24 mouse cellular contexts compared by ENCODE assay signal in the genomic region with DNA sequence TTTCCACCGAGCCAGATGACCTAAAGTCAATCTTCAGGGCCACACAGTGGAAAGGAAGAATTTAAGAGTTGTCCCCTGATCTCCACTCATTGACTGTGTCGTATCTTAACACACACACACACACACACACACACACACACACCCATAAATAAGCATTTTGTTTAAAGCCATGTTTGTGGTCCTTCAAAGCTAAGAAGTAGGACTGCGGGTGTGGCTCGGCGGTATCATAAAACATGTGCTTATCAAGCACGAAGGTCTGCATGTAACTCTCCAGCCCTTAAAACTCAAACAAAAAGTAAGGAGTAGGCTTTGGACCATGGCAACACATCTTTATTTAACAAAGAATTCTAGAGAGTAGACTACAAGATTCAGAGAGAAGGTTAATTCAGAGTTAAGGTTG. TPM values are rescaled to one million over a fixed set of nuclear protein-coding genes. Genes with fewer than 3 reads are reported as not detected.
A peak's percentile ranks its signal among the peaks of the same experiment; 100 is the strongest.
DNase-seq lines count a peak whose midpoint lies in the region; ATAC-seq and TF ChIP-seq lines count a peak whose summit lies in the region.
"Had no signal": no experiment of that assay in that cellular context is flagged by ENCODE, and none has a peak within 500 bp of the region (broad histone marks: within the 10 kb centered on the region; RNA-seq: fewer than 3 reads in every experiment).

No protein-coding gene starts in this region.

- no peak for TF ChIP-seq POLR2A in bone marrow, adult 2 months (IDR thresholded peaks at IDR 0.05; ENCODE audit: borderline replicate concordance, control insufficient read depth, low read depth, low read length)

- no peaks in the 10 kb centered on the region for H3K27me3 ChIP-seq in heart, embryonic 11.5 days (ENCODE audit: control insufficient read depth, insufficient read depth, low read length)
- no peaks in the 10 kb centered on the region for H3K27me3 ChIP-seq in liver, postnatal 0 days (ENCODE audit: insufficient read depth, low read length)
- H3K27me3 ChIP-seq in forebrain, embryonic 12.5 days: no peaks in the 10 kb centered on the region
- H3K27me3 ChIP-seq: CH12.LX; heart, embryonic 15.5 days; neural tube, embryonic 15.5 days had no signal

- no peaks in the 10 kb centered on the region for H3K36me3 ChIP-seq in heart, embryonic 11.5 days (ENCODE audit: control insufficient read depth, insufficient read depth, low read length)
- H3K36me3 ChIP-seq in liver, postnatal 0 days (replicated peaks; ENCODE audit: insufficient read depth, low read length): 0 out of 2 replicates have a peak, but pooled peaks cover 1% of the 10 kb centered on the region
- H3K36me3 ChIP-seq in forebrain, embryonic 12.5 days (replicated peaks): no peaks in the 10 kb centered on the region
- H3K36me3 ChIP-seq: embryonic facial prominence, embryonic 10.5 days; heart, embryonic 15.5 days; neural tube, embryonic 15.5 days had no signal

- DNase-seq in heart, adult 18-20 months: no peak
- DNase-seq in liver: peak; percentile 85
- DNase-seq in liver, postnatal 0 days: peak; percentile 34
- DNase-seq in gastrocnemius, adult 18-20 months (ENCODE audit: low spot score): no peak
- no peak for DNase-seq in urinary bladder, adult 2 months (ENCODE audit: low spot score)
- DNase-seq: adrenal gland, postnatal 25 days; cerebellum, adult 8-10 months; gastrocnemius, adult 2 months; kidney, adult 8-10 months; kidney, postnatal 14 days; midbrain, embryonic 14.5 days; right cerebral cortex, postnatal 25 days; thymus, postnatal 25 days had no signal

- no peaks in the 10 kb centered on the region for H3K9me3 ChIP-seq in heart, embryonic 11.5 days (replicated peaks; ENCODE audit: control insufficient read depth, low read length)
- H3K9me3 ChIP-seq in liver, postnatal 0 days (ENCODE audit: low read length): peaks cover 3% of the 10 kb centered on the region; the same call in 1 of the 2 replicates
- H3K9me3 ChIP-seq in forebrain, embryonic 12.5 days: peaks cover 3% of the 10 kb centered on the region; the same call in 1 of the 2 replicates
- H3K9me3 ChIP-seq: heart, embryonic 15.5 days; neural tube, embryonic 15.5 days had no signal

- H3K9ac ChIP-seq in heart, embryonic 11.5 days (ENCODE audit: low read depth, low read length): no peak overlapping the region
- no peak overlapping the region for H3K9ac ChIP-seq in liver, postnatal 0 days (replicated peaks)
- no peak overlapping the region for H3K9ac ChIP-seq in forebrain, embryonic 12.5 days
- H3K9ac ChIP-seq: heart, embryonic 15.5 days; neural tube, embryonic 15.5 days had no signal

- H3K27ac ChIP-seq in heart, embryonic 11.5 days (ENCODE audit: low read depth, low read length): peak overlapping the region; percentile 16; the same call in 1 of the 2 replicates
- H3K27ac ChIP-seq in bone marrow, adult 2 months (ENCODE audit: control insufficient read depth, insufficient read depth, low read depth, low read length, poor library complexity): peak overlapping the region; percentile 56; the same call in 1 of the 2 replicates
- H3K27ac ChIP-seq in liver, postnatal 0 days (ENCODE audit: low read depth): peak overlapping the region; percentile 86
- H3K27ac ChIP-seq in forebrain, embryonic 12.5 days: no peak overlapping the region
- H3K27ac ChIP-seq: embryonic facial prominence, embryonic 10.5 days; gastrocnemius, adult 2 months; heart, embryonic 15.5 days; neural tube, embryonic 15.5 days had no signal

- WGBS in heart, embryonic 11.5 days (ENCODE audit: insufficient replicate concordance): 76% methylated on average over 6 of the region's 6 CpGs
- WGBS in bone marrow, adult 2 months: 63% methylated on average over 6 of the region's 6 CpGs
- 61% methylated on average over 6 of the region's 6 CpGs for WGBS in liver, postnatal 0 days (ENCODE audit: insufficient replicate concordance)
- WGBS in forebrain, embryonic 12.5 days: 87% methylated on average over 6 of the region's 6 CpGs

- TF ChIP-seq CTCF in bone marrow, adult 2 months (IDR thresholded peaks at IDR 0.05; ENCODE audit: control insufficient read depth, insufficient read depth, low read length): no peak
- TF ChIP-seq CTCF in liver, postnatal 0 days (IDR thresholded peaks at IDR 0.05; ENCODE audit: low read depth): no peak

- H3K4me2 ChIP-seq in heart, embryonic 11.5 days: no peak overlapping the region
- no peak overlapping the region for H3K4me2 ChIP-seq in liver, postnatal 0 days (ENCODE audit: low read depth, low read length)
- no peak overlapping the region for H3K4me2 ChIP-seq in forebrain, embryonic 12.5 days
- H3K4me2 ChIP-seq: heart, embryonic 15.5 days; neural tube, embryonic 15.5 days had no signal

- H3K4me1 ChIP-seq in heart, embryonic 11.5 days (ENCODE audit: control insufficient read depth, insufficient read depth, low read length): peaks cover 6% of the 10 kb centered on the region
- no peaks in the 10 kb centered on the region; the same call in 1 of the 2 replicates for H3K4me1 ChIP-seq in bone marrow, adult 2 months (ENCODE audit: control insufficient read depth, insufficient read depth, low read length)
- peaks cover 22% of the 10 kb centered on the region for H3K4me1 ChIP-seq in liver, postnatal 0 days (ENCODE audit: insufficient read depth)
- H3K4me1 ChIP-seq in forebrain, embryonic 12.5 days: no peaks in the 10 kb centered on the region
- H3K4me1 ChIP-seq: neural tube, embryonic 15.5 days had no signal

- no peak overlapping the region for H3K4me3 ChIP-seq in heart, embryonic 11.5 days (ENCODE audit: low read depth, low read length)
- H3K4me3 ChIP-seq in bone marrow, adult 2 months (replicated peaks; ENCODE audit: control insufficient read depth, low read depth, low read length): no peak overlapping the region
- no peak overlapping the region for H3K4me3 ChIP-seq in liver, postnatal 0 days (ENCODE audit: low read depth, low read length)
- no peak overlapping the region for H3K4me3 ChIP-seq in forebrain, embryonic 12.5 days (replicated peaks)
- H3K4me3 ChIP-seq: embryonic facial prominence, embryonic 10.5 days; gastrocnemius, adult 2 months; heart, embryonic 15.5 days; myocyte; neural tube, embryonic 15.5 days had no signal

- peak; percentile 95 for TF ChIP-seq EP300 in liver, postnatal 0 days (IDR thresholded peaks at IDR 0.05; ENCODE audit: low read depth)

- ATAC-seq in heart, embryonic 11.5 days (replicated peaks; ENCODE audit: insufficient number of reproducible peaks, low FRiP score, low TSS enrichment): peak; percentile 64
- peak; percentile 72 for ATAC-seq in liver, postnatal 0 days
- no peak for ATAC-seq in forebrain, embryonic 12.5 days (ENCODE audit: low FRiP score)
- ATAC-seq: forebrain, embryonic 16.5 days; lung, postnatal 0 days had no signal

RNA-seq across cellular contexts. Expression of gene Adam10, which starts 8.4 kb away (rescaled TPM):
- polyA plus RNA-seq in heart, embryonic 11.5 days (2014; fragmentation: Nextera tagmentation; extraction: Ambion mirVana): 70.2 and 80.2 TPM in 2 replicates
- 10 to 100 TPM; 37.7 to 38.3 TPM for total RNA-seq in heart, adult 18-20 months (2021)
- polyA plus RNA-seq in bone marrow, adult 2 months (2011; ENCODE audit: insufficient read depth, insufficient read length, low replicate concordance, missing spikeins): 36.8 and 50.8 TPM in 2 replicates
- 30.3 and 36.7 TPM in 2 replicates for polyA plus RNA-seq in liver, postnatal 0 days (2015; fragmentation: Nextera tagmentation; extraction: Ambion mirVana)
- total RNA-seq in gastrocnemius, adult 18-20 months (2021): 10 to 100 TPM; 13.9 to 15.7 TPM
- 57.7 and 63.5 TPM in 2 replicates for polyA plus RNA-seq in urinary bladder, adult 2 months (2012; rRNA removed)
- polyA plus RNA-seq in forebrain, embryonic 12.5 days (2016; fragmentation: Nextera tagmentation; extraction: Ambion mirVana): 78.8 and 80.0 TPM in 2 replicates

RNA-seq across cellular contexts. Expression of gene Mindy2, which starts 13.4 kb away (rescaled TPM):
- 9.0 and 9.7 TPM in 2 replicates for polyA plus RNA-seq in heart, embryonic 11.5 days (2014; fragmentation: Nextera tagmentation; extraction: Ambion mirVana)
- total RNA-seq in heart, adult 18-20 months (2021): 10 to 100 TPM; 35.7 to 37.9 TPM
- 17.6 and 20.9 TPM in 2 replicates for polyA plus RNA-seq in bone marrow, adult 2 months (2011; ENCODE audit: insufficient read depth, insufficient read length, low replicate concordance, missing spikeins)
- 8.2 and 9.0 TPM in 2 replicates for polyA plus RNA-seq in liver, postnatal 0 days (2015; fragmentation: Nextera tagmentation; extraction: Ambion mirVana)
- total RNA-seq in gastrocnemius, adult 18-20 months (2021): 10 to 100 TPM; 12.5 to 13.9 TPM
- 16.0 and 16.5 TPM in 2 replicates for polyA plus RNA-seq in urinary bladder, adult 2 months (2012; rRNA removed)
- 13.4 and 13.7 TPM in 2 replicates for polyA plus RNA-seq in forebrain, embryonic 12.5 days (2016; fragmentation: Nextera tagmentation; extraction: Ambion mirVana)

RNA-seq across cellular contexts. Expression of gene Gm10642, which starts 14.3 kb away (rescaled TPM):
- not detected in 2 replicates for polyA plus RNA-seq in heart, embryonic 11.5 days (2014; fragmentation: Nextera tagmentation; extraction: Ambion mirVana)
- under 1 TPM; 0.32 to 0.41 TPM for total RNA-seq in heart, adult 18-20 months (2021)
- 1.0 and 2.8 TPM in 2 replicates for polyA plus RNA-seq in bone marrow, adult 2 months (2011; ENCODE audit: insufficient read depth, insufficient read length, low replicate concordance, missing spikeins)
- 2.6 and 3.0 TPM in 2 replicates for polyA plus RNA-seq in liver, postnatal 0 days (2015; fragmentation: Nextera tagmentation; extraction: Ambion mirVana)
- total RNA-seq in gastrocnemius, adult 18-20 months (2021): not detected
- polyA plus RNA-seq in urinary bladder, adult 2 months (2012; rRNA removed): 1.5 and 1.7 TPM in 2 replicates
- polyA plus RNA-seq in forebrain, embryonic 12.5 days (2016; fragmentation: Nextera tagmentation; extraction: Ambion mirVana): 0.47 and 0.85 TPM in 2 replicates
- total RNA-seq: common myeloid progenitor, adult 5-6 weeks had no signal

Comparison
In these comparisons a context has a peak if more than half of its experiments do, and no peak if none do; other contexts are left out.
1. DNase-seq: peak in liver (single experiment) and liver, postnatal 0 days (single experiment); none in heart, adult 18-20 months (0 of 2), gastrocnemius, adult 18-20 months (single experiment) and urinary bladder, adult 2 months (single experiment).